Mouse (Mus musculus) common myeloid progenitor, adult 5-6 weeks (primary cell): ENCODE results near the gene Unc5a. TPM values are rescaled to one million over a fixed set of nuclear protein-coding genes. Genes with fewer than 3 reads are reported as not detected.
A peak's percentile ranks its signal among the peaks of the same experiment; 100 is the strongest.

Experiments
- ATAC-seq: replicated peaks from 2 replicates; pipeline ENCODE4 v1.8.0; 2016; ENCODE audit warnings: low read depth, mild to moderate bottlenecking, moderate TSS enrichment, inconsistent platforms; ENCODE audit not compliant: poor library complexity, severe bottlenecking
- total RNA-seq: library from RNA; stranded (forward); fragments of 200-1000, 187-1606 nt; gene quantifications from 2 replicates; pipeline ENCODE4 v1.2.3, GENCODE M21; 2017

The Unc5a gene
- total RNA-seq, 1 experiment from 2014 or later = 6.3 TPM

- no peak for ATAC-seq
Measured at GRCm38 (mm10) chr13:54997568-54997967, 48.4 kb downstream of the Unc5a start.

DNA sequence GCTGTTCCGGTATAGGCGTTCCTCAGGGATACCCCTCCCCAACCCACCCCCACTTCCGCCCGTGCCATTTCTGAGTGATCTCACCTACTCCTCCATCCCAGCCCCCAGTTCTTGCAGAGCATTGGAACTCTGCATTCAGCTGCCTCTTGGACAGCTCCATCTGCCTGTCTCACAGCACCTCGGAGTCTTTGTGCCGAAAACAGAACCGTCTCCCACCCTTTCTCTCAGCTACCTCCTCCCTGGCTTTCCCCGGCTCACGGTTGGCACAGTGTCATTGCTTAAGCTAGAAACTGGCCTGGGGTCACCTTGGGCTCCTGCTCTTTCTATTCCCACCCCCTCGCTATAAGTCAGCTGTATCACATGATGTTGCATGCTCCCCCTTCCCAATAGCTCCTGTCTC, 51.2 kb downstream of the Unc5a start:
- no peak for ATAC-seq

GRCm38 (mm10) chr13:55002090-55002489, 52.9 kb downstream of the Unc5a start:
- ATAC-seq = no peak

DNA sequence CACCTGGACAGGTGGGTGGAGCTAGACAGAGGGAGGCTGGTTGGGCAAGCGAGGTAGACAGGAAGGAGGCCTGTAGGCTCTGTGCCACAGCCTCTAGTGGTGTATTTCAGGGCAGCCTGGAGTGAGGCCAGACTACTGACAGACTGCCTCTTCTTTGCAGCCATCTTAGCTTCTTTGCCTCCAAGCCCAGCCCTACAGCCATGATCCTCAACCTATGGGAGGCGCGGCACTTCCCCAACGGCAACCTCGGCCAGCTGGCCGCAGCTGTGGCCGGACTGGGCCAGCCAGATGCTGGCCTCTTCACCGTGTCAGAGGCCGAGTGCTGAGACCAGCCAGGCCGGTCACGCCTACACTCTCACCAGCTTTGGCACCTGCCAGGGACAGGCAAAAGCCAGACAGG, 55.4 kb downstream of the Unc5a start:
- ATAC-seq = no peak

GRCm38 (mm10) chr13:55005691-55006414, 56.6 kb downstream of the Unc5a start:
- ATAC-seq = no peak

- ATAC-seq = no peak
Measured at GRCm38 (mm10) chr13:55006415-55006742, 57.2 kb downstream of the Unc5a start.

DNA sequence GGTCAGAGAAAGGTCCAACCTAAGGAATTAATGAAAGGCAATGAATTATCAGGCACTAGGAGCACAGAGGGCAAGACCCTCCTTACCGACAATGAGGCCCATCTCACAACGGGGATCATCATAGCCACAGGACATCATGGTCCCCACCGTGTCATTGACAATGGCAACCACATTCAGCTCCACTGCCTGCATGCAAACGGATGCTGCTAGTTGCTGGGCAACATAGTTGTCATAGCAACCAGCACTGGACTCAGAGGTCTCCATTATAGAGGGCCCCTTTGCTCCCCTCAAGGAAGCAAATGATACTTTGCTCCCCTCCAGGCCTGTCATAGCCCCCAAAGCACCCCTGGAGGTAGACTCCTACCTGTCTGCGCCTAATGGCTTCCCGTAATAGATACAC, 59.4 kb downstream of the Unc5a start:
- no peak for ATAC-seq

DNA sequence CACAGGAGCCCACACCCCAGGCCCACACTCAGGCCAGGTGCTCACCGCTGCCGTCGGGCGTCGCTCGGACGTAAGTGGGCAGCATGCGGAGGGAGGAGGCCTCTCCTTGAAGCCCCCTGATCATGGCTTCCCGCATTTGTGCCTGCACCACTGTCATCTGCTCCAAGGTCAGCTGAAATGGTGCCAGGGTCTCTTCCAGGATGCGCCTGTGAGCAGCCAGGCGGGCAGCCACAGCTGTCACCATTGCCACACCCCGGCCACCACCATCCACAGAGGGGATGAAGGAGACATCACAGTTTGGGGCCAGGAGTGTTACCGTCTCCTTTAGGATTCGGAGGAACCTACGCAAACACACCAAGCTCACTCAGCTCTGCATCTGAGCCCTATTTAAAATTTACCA, 61.9 kb downstream of the Unc5a start:
- ATAC-seq = no peak

DNA sequence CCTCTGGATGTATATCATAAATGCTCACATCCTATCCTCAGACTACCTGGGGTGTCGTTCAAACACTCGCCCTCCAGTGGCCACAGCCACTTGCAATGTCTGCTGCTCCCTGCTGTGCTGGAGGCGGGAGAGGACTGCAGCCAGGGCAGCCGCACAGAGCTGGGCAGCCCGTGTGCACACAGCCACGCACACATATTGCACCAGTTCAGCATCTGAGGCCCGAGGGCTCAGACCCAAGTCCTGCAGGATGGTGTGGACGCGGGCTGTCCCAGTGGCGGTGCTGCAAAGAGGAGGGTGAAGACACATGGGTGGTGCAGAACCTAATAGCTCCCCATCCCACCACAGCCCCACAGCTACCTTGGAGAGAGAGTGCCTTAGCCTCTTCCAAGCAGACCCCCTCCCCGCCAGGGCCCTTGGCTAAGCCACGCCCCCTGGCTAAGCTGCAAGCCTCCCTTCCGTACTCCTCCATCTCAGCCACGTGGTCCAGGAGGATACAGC, 62.8 kb downstream of the Unc5a start:
- no peak for ATAC-seq

- no peak for ATAC-seq
Measured at GRCm38 (mm10) chr13:55013702-55014344, 64.6 kb downstream of the Unc5a start.

- ATAC-seq = no peak
Measured at GRCm38 (mm10) chr13:55014451-55014850, 65.2 kb downstream of the Unc5a start.

GRCm38 (mm10) chr13:55017154-55017897, 68.1 kb downstream of the Unc5a start:
- no peak for ATAC-seq

GRCm38 (mm10) chr13:55017898-55018599, 68.8 kb downstream of the Unc5a start:
- no peak for ATAC-seq

GRCm38 (mm10) chr13:55018700-55019099, 69.5 kb downstream of the Unc5a start:
- no peak for ATAC-seq

- no peak for ATAC-seq
Measured at GRCm38 (mm10) chr13:55019181-55019580, 70.0 kb downstream of the Unc5a start.

- ATAC-seq = peak; percentile 57
Measured at GRCm38 (mm10) chr13:55020051-55020450, 70.8 kb downstream of the Unc5a start.

- peak; percentile 35 for ATAC-seq
Measured at GRCm38 (mm10) chr13:55021194-55021779, 72.1 kb downstream of the Unc5a start, which contains the start of gene Hk3. Hk3 (minus strand) TSS chr13:55021385.

- 0 out of 2 replicates have a peak, but pooled peaks have one; percentile 3 for ATAC-seq
Measured at GRCm38 (mm10) chr13:55022256-55022655, 73.0 kb downstream of the Unc5a start.

DNA sequence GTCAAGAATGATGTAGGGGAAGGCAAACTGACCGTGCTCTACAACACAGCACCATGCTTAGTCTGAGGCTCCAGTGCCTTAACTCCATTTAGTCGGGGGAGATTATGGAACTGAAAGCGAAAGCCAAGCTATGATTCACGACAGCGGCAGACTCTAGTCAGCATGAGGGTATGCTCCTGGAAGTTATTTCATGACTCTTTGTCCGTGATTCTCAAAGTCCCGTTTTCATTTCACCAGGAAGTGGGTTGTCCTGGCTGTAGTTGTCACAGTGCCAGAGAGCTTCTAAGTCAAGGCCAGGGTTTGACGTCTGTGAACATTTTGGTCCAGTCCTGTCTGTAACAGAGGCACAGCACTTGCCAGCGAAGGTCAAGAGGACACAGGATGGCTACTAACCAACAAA, 73.5 kb downstream of the Unc5a start:
- ATAC-seq = peak; percentile 48

GRCm38 (mm10) chr13:55024215-55024614, 75.0 kb downstream of the Unc5a start:
- ATAC-seq = no peak
